Mouse (Mus musculus): Measurements from ENCODE around the gene Lrrfip1.

DNA sequence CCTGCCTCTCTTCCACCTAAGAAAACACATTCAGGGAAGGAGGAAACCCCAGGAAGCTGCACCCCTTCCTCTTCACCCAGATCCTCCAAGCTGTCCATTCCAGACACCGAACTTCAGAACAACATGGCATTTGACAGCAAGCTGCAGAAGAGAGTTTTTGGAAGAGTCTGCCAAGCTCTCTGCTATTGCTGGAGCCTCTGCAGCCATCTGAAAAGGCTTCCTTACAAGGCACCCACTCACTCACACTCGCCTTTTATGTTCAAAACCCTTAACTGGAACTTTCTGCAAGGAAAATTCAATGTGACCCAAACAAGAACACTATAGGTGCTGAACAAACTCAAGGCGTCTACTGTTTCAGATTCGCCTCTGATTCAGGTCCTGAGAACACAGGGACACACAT is 29.9 kb upstream of the Lrrfip1 start:
- no peak for TF ChIP-seq CTCF (IDR thresholded peaks at IDR 0.05; ENCODE audit: low read depth, low read length)
- no peak for TF ChIP-seq POLR2A (IDR thresholded peaks at IDR 0.05; ENCODE audit: borderline replicate concordance, low read depth, low read length)

All from bone marrow macrophage, adult 2 months (primary cell).